Mouse (Mus musculus) kidney, adult 2 months (tissue): ENCODE measurements at regions not wholly inside any gene's neighbourhood (a gene's known extent, or its start where the extent isn't known, plus 50 kb on each side); places are given as distances from the start of the nearest gene placed in this dataset.
"Not testable (repeated sequence)": the region's sequence is repeated elsewhere in the genome, so short reads cannot be mapped to it uniquely, and the experiment has no call there.

Experiments
- CTCF ChIP-seq: fragments of 200-500 bp; conservative IDR thresholded peaks from 2 replicates; pipeline ENCODE4 v1.5.1; 2011; ENCODE audit warnings: low read depth, mild to moderate bottlenecking, control low read depth, low read length, moderate library complexity, mixed read lengths; ENCODE audit not compliant: insufficient read depth, insufficient read length
- POLR2A ChIP-seq: fragments of 200-500 bp; IDR thresholded peaks from one replicate; pipeline ENCODE4 v1.6.1; 2011; ENCODE audit warnings: low read depth, low read length, control low read depth

DNA sequence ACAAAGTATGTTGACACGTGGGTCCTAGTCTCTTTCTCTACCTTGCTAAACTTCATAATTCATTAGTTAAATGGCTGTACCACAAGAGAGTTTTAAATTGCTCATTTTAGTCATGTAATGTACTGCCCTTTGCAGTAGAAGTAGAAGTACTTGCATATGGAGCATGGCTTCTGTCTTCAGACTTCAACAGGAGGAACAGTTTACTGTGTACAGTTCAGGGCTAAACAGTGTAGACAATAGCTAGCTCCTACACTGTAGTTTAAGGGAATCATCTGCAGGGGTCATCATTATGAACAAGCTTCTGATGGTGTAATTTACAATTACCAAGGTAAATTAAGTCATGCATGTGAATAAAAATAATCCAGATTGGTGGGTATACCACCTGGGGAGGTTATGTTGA is 79.1 kb upstream of the Riok2 start:
- TF ChIP-seq CTCF, POLR2A: not testable (repeated sequence)
